8 mouse cellular contexts compared by ENCODE assay signal in genomic region chr14:20660827-20661660, GRCm38 (mm10). TPM values are rescaled to one million over a fixed set of nuclear protein-coding genes. Genes with fewer than 3 reads are reported as not detected.
DNase-seq lines count a peak whose midpoint lies in the region; ATAC-seq and TF ChIP-seq lines count a peak whose summit lies in the region.

No protein-coding gene starts in this region.

- H3K36me3 ChIP-seq in embryonic facial prominence, embryonic 15.5 days = no peaks in the 10 kb centered on the region
- H3K36me3 ChIP-seq in kidney, embryonic 14.5 days (ENCODE audit: control insufficient read depth, insufficient read depth, low read length) = no peaks in the 10 kb centered on the region
- no peaks in the 10 kb centered on the region for H3K36me3 ChIP-seq in limb, embryonic 15.5 days

- 2% methylated on average over 52 of the region's 52 CpGs for WGBS in bone marrow, adult 2 months
- WGBS in embryonic facial prominence, embryonic 15.5 days = 2% methylated on average over 52 of the region's 52 CpGs
- WGBS in kidney, embryonic 14.5 days = 1% methylated on average over 52 of the region's 52 CpGs
- WGBS in limb, embryonic 15.5 days = 1% methylated on average over 51 of the region's 52 CpGs

- H3K4me3 ChIP-seq in bone marrow, adult 2 months (replicated peaks; ENCODE audit: control insufficient read depth, low read depth, low read length) = peak overlapping the region; percentile 53
- H3K4me3 ChIP-seq in embryonic facial prominence, embryonic 15.5 days (replicated peaks) = peak overlapping the region; percentile 75
- peak overlapping the region; percentile 68 for H3K4me3 ChIP-seq in kidney, embryonic 14.5 days (ENCODE audit: low read length)
- H3K4me3 ChIP-seq in limb, embryonic 15.5 days = peak overlapping the region; percentile 73

- H3K27ac ChIP-seq in bone marrow, adult 2 months (ENCODE audit: control insufficient read depth, insufficient read depth, low read depth, low read length, poor library complexity) = no peak overlapping the region
- peak overlapping the region; percentile 96 for H3K27ac ChIP-seq in embryonic facial prominence, embryonic 15.5 days (replicated peaks)
- peak overlapping the region; percentile 87 for H3K27ac ChIP-seq in kidney, embryonic 14.5 days (ENCODE audit: low read depth, low read length)
- H3K27ac ChIP-seq in limb, embryonic 15.5 days = peak overlapping the region; percentile 97

- H3K27me3 ChIP-seq in embryonic facial prominence, embryonic 15.5 days = 0 out of 2 replicates have a peak, but pooled peaks cover 4% of the 10 kb centered on the region
- H3K27me3 ChIP-seq in kidney, embryonic 14.5 days (ENCODE audit: control insufficient read depth, insufficient read depth, low read length) = 0 out of 2 replicates have a peak, but pooled peaks cover 5% of the 10 kb centered on the region
- no peaks in the 10 kb centered on the region for H3K27me3 ChIP-seq in limb, embryonic 15.5 days

- peak; percentile 85 for ATAC-seq in embryonic facial prominence, embryonic 15.5 days (ENCODE audit: insufficient number of reproducible peaks, low FRiP score, low TSS enrichment, low read depth)
- peak; percentile 86 for ATAC-seq in kidney, embryonic 14.5 days (ENCODE audit: low FRiP score, low TSS enrichment)
- peak; percentile 76 for ATAC-seq in limb, embryonic 15.5 days (ENCODE audit: insufficient number of reproducible peaks, low FRiP score, low TSS enrichment, low read depth)

- H3K4me2 ChIP-seq in embryonic facial prominence, embryonic 15.5 days (replicated peaks) = peak overlapping the region; percentile 88
- H3K4me2 ChIP-seq in kidney, embryonic 14.5 days (replicated peaks; ENCODE audit: low read depth, low read length) = peak overlapping the region; percentile 89
- peak overlapping the region; percentile 89 for H3K4me2 ChIP-seq in limb, embryonic 15.5 days

- DNase-seq in 416B (ENCODE audit: low read depth) = peak; percentile 96
- DNase-seq in heart, adult 9 months (ENCODE audit: low spot score in 2 of 2) = peak; percentile 92 to 97
- DNase-seq in monocyte, adult 2 months (ENCODE audit: low read depth in 1 of 2, low spot score in 2 of 2) = peak; percentile 78 to 79
- peak; percentile 88 to 92 for DNase-seq in spleen, postnatal 36 days (ENCODE audit: low spot score in 2 of 2)

- peak; percentile 30; the same call in 1 of the 2 replicates for TF ChIP-seq POLR2A in bone marrow, adult 2 months (IDR thresholded peaks at IDR 0.05; ENCODE audit: borderline replicate concordance, control insufficient read depth, low read depth, low read length)

- no peaks in the 10 kb centered on the region for H3K9me3 ChIP-seq in embryonic facial prominence, embryonic 15.5 days (replicated peaks)
- no peaks in the 10 kb centered on the region for H3K9me3 ChIP-seq in kidney, embryonic 14.5 days (ENCODE audit: control insufficient read depth, low read length)
- H3K9me3 ChIP-seq in limb, embryonic 15.5 days = no peaks in the 10 kb centered on the region

- TF ChIP-seq CTCF in bone marrow, adult 2 months (IDR thresholded peaks at IDR 0.05; ENCODE audit: control insufficient read depth, insufficient read depth, low read length) = peak; percentile 90

- H3K4me1 ChIP-seq in bone marrow, adult 2 months (ENCODE audit: control insufficient read depth, insufficient read depth, low read length) = no peaks in the 10 kb centered on the region; the same call in 1 of the 2 replicates
- H3K4me1 ChIP-seq in embryonic facial prominence, embryonic 15.5 days = peaks cover 21% of the 10 kb centered on the region
- no peaks in the 10 kb centered on the region; the same call in none of the 2 replicates for H3K4me1 ChIP-seq in kidney, embryonic 14.5 days (ENCODE audit: control insufficient read depth, insufficient read depth, low read length)
- peaks cover 33% of the 10 kb centered on the region for H3K4me1 ChIP-seq in limb, embryonic 15.5 days

- H3K9ac ChIP-seq in embryonic facial prominence, embryonic 15.5 days = peak overlapping the region; percentile 78
- peak overlapping the region; percentile 65 for H3K9ac ChIP-seq in kidney, embryonic 14.5 days (ENCODE audit: low read depth, low read length)
- peak overlapping the region; percentile 80 for H3K9ac ChIP-seq in limb, embryonic 15.5 days

RNA-seq across cellular contexts. Expression of gene Myoz1, which starts 4.7 kb away (rescaled TPM):
- 4.7 TPM in 1 of 2 replicates, not detected in the other for polyA plus RNA-seq in bone marrow, adult 2 months (2011; ENCODE audit: insufficient read depth, insufficient read length, low replicate concordance, missing spikeins)
- 7.0 and 9.7 TPM in 2 replicates for polyA plus RNA-seq in embryonic facial prominence, embryonic 15.5 days (2015; fragmentation: Nextera tagmentation; extraction: Ambion mirVana)
- polyA plus RNA-seq in kidney, embryonic 14.5 days (2014; fragmentation: Nextera tagmentation; extraction: Ambion mirVana) = 1.4 and 1.6 TPM in 2 replicates
- 13.2 and 51.7 TPM in 2 replicates for polyA plus RNA-seq in limb, embryonic 15.5 days (2015; fragmentation: Nextera tagmentation; extraction: Ambion mirVana)

RNA-seq across cellular contexts. Expression of gene Synpo2l, which starts 7.1 kb away (rescaled TPM):
- 0.70 TPM in 1 of 2 replicates, not detected in the other for polyA plus RNA-seq in bone marrow, adult 2 months (2011; ENCODE audit: insufficient read depth, insufficient read length, low replicate concordance, missing spikeins)
- polyA plus RNA-seq in embryonic facial prominence, embryonic 15.5 days (2015; fragmentation: Nextera tagmentation; extraction: Ambion mirVana) = 30.1 and 37.7 TPM in 2 replicates
- polyA plus RNA-seq in kidney, embryonic 14.5 days (2014; fragmentation: Nextera tagmentation; extraction: Ambion mirVana) = 0.24 and 0.26 TPM in 2 replicates
- 20.6 and 45.9 TPM in 2 replicates for polyA plus RNA-seq in limb, embryonic 15.5 days (2015; fragmentation: Nextera tagmentation; extraction: Ambion mirVana)

RNA-seq across cellular contexts. Expression of gene Sec24c, which starts 13.1 kb away (rescaled TPM):
- polyA plus RNA-seq in bone marrow, adult 2 months (2011; ENCODE audit: insufficient read depth, insufficient read length, low replicate concordance, missing spikeins) = 29.8 and 49.6 TPM in 2 replicates
- 86.8 and 92.5 TPM in 2 replicates for polyA plus RNA-seq in embryonic facial prominence, embryonic 15.5 days (2015; fragmentation: Nextera tagmentation; extraction: Ambion mirVana)
- polyA plus RNA-seq in kidney, embryonic 14.5 days (2014; fragmentation: Nextera tagmentation; extraction: Ambion mirVana) = 47.7 and 93.8 TPM in 2 replicates
- polyA plus RNA-seq in limb, embryonic 15.5 days (2015; fragmentation: Nextera tagmentation; extraction: Ambion mirVana) = 79.3 and 80.3 TPM in 2 replicates

RNA-seq across cellular contexts. Expression of gene Usp54, which starts 20.2 kb away (rescaled TPM):
- polyA plus RNA-seq in bone marrow, adult 2 months (2011; ENCODE audit: insufficient read depth, insufficient read length, low replicate concordance, missing spikeins) = 2.2 and 6.4 TPM in 2 replicates
- polyA plus RNA-seq in embryonic facial prominence, embryonic 15.5 days (2015; fragmentation: Nextera tagmentation; extraction: Ambion mirVana) = 5.6 and 6.6 TPM in 2 replicates
- polyA plus RNA-seq in kidney, embryonic 14.5 days (2014; fragmentation: Nextera tagmentation; extraction: Ambion mirVana) = 4.8 and 10.3 TPM in 2 replicates
- polyA plus RNA-seq in limb, embryonic 15.5 days (2015; fragmentation: Nextera tagmentation; extraction: Ambion mirVana) = 6.7 and 7.2 TPM in 2 replicates

RNA-seq across cellular contexts. Expression of gene Fut11, which starts 33.7 kb away (rescaled TPM):
- 3.6 and 5.8 TPM in 2 replicates for polyA plus RNA-seq in bone marrow, adult 2 months (2011; ENCODE audit: insufficient read depth, insufficient read length, low replicate concordance, missing spikeins)
- 32.3 and 34.2 TPM in 2 replicates for polyA plus RNA-seq in embryonic facial prominence, embryonic 15.5 days (2015; fragmentation: Nextera tagmentation; extraction: Ambion mirVana)
- polyA plus RNA-seq in kidney, embryonic 14.5 days (2014; fragmentation: Nextera tagmentation; extraction: Ambion mirVana) = 15.1 and 19.9 TPM in 2 replicates
- polyA plus RNA-seq in limb, embryonic 15.5 days (2015; fragmentation: Nextera tagmentation; extraction: Ambion mirVana) = 31.9 and 33.5 TPM in 2 replicates

Comparison
In these comparisons a context has a peak if more than half of its experiments do, and no peak if none do; other contexts are left out.
1. RNA of gene Synpo2l, which starts 7.1 kb away (polyA plus RNA-seq): 30.1 to 37.7 TPM in embryonic facial prominence, embryonic 15.5 days and 20.6 to 45.9 TPM in limb, embryonic 15.5 days; 0.24 to 0.26 TPM in kidney, embryonic 14.5 days and 0.70 TPM in bone marrow, adult 2 months; every median in the first group is over 10 times any median in the second.
2. Peak in every context shown above with its lines, with median percentiles within 50 percentile points of each other: DNase-seq, H3K4me3 ChIP-seq, ATAC-seq, H3K4me2 ChIP-seq and H3K9ac ChIP-seq.